Mouse (Mus musculus): ENCODE results near the gene Spast.

Spast gene

GRCm38 (mm10) chr17:74424401-74425005 is 85.7 kb downstream of the Spast start:
- no peak for DNase-seq (ENCODE audit: low spot score in 2 of 2)

GRCm38 (mm10) chr17:74430074-74430473 is 91.3 kb downstream of the Spast start:
- no peak for DNase-seq (ENCODE audit: low spot score in 2 of 2)

- no peak for DNase-seq (ENCODE audit: low spot score in 2 of 2)
Measured at GRCm38 (mm10) chr17:74431481-74431880, 92.7 kb downstream of the Spast start.

GRCm38 (mm10) chr17:74432631-74433030 is 93.8 kb downstream of the Spast start:
- no peak for DNase-seq (ENCODE audit: low spot score in 2 of 2)

GRCm38 (mm10) chr17:74437762-74438161 is 99.0 kb downstream of the Spast start:
- no peak for DNase-seq (ENCODE audit: low spot score in 2 of 2)

GRCm38 (mm10) chr17:74440486-74440885 is 101.7 kb downstream of the Spast start:
- DNase-seq (ENCODE audit: low spot score in 2 of 2) = no peak
